Mouse (Mus musculus): ENCODE measurements around the gene Was. TPM values are rescaled to one million over a fixed set of nuclear protein-coding genes. Genes with fewer than 3 reads are reported as not detected.
A peak's percentile ranks its signal among the peaks of the same experiment; 100 is the strongest.
"Not testable (repeated sequence)": the region's sequence is repeated elsewhere in the genome, so short reads cannot be mapped to it uniquely, and the experiment has no call there.

Was gene
- polyA plus RNA-seq, 1 experiment from 2014 or later, result 0.54 TPM

GRCm38 (mm10) chrX:8117264-8117663 is 27.0 kb upstream of the Was start:
- H3K27ac ChIP-seq (replicated peaks in 1 of 2; ENCODE audit: control insufficient read depth in 1 of 2, insufficient read depth in 1 of 2, low read depth in 2 of 2, low read length in 2 of 2), result no peak overlapping the region
- H3K4me3 ChIP-seq (ENCODE audit: control insufficient read depth in 1 of 2, insufficient read depth in 1 of 2, low read depth in 1 of 2, low read length in 2 of 2), result no peak overlapping the region
- no peaks in the 10 kb centered on the region for H3K4me1 ChIP-seq (ENCODE audit: control insufficient read depth in 2 of 2, insufficient read depth in 2 of 2, low read length in 2 of 2)
- no peaks in the 10 kb centered on the region for H3K36me3 ChIP-seq (ENCODE audit: control insufficient read depth, insufficient read depth, low read length)
- H3K9ac ChIP-seq (ENCODE audit: low read length), result no peak overlapping the region
- no peaks in the 10 kb centered on the region for H3K9me3 ChIP-seq (ENCODE audit: control insufficient read depth, low read length)
- H3K4me2 ChIP-seq (ENCODE audit: low read length), result no peak overlapping the region
- H3K27me3 ChIP-seq (ENCODE audit: control insufficient read depth, insufficient read depth, low read length), result no peaks in the 10 kb centered on the region
- no peak for ATAC-seq (ENCODE audit: insufficient number of reproducible peaks, insufficient read depth, low FRiP score, low read depth)

- no peak overlapping the region for H3K9ac ChIP-seq (ENCODE audit: low read length)
- H3K4me1 ChIP-seq (ENCODE audit: control insufficient read depth in 2 of 2, insufficient read depth in 2 of 2, low read length in 2 of 2), result no peaks in the 10 kb centered on the region
- no peak overlapping the region for H3K27ac ChIP-seq (replicated peaks in 1 of 2; ENCODE audit: control insufficient read depth in 1 of 2, insufficient read depth in 1 of 2, low read depth in 2 of 2, low read length in 2 of 2)
- no peaks in the 10 kb centered on the region for H3K36me3 ChIP-seq (ENCODE audit: control insufficient read depth, insufficient read depth, low read length)
- H3K4me2 ChIP-seq (ENCODE audit: low read length), result no peak overlapping the region
- 63% methylated on average over 4 of the region's 4 CpGs for WGBS
- H3K4me3 ChIP-seq (ENCODE audit: control insufficient read depth in 1 of 2, insufficient read depth in 1 of 2, low read depth in 1 of 2, low read length in 2 of 2), result no peak overlapping the region
- no peaks in the 10 kb centered on the region for H3K27me3 ChIP-seq (ENCODE audit: control insufficient read depth, insufficient read depth, low read length)
- no peaks in the 10 kb centered on the region for H3K9me3 ChIP-seq (ENCODE audit: control insufficient read depth, low read length)
- no peak for ATAC-seq (ENCODE audit: insufficient number of reproducible peaks, insufficient read depth, low FRiP score, low read depth)
These were observed 25.0 kb upstream of the Was start for GRCm38 (mm10) chrX:8115275-8115674.

- no peak for ATAC-seq (ENCODE audit: insufficient number of reproducible peaks, insufficient read depth, low FRiP score, low read depth)
- Histone ChIP-seq H3K4me2 (ENCODE audit: low read length) (no peak overlapping the region), H3K4me3 (ENCODE audit: control insufficient read depth in 1 of 2, insufficient read depth in 1 of 2, low read depth in 1 of 2, low read length in 2 of 2) (no peak overlapping the region), H3K9me3 (ENCODE audit: control insufficient read depth, low read length) (no peaks in the 10 kb centered on the region), H3K36me3 (ENCODE audit: control insufficient read depth, insufficient read depth, low read length) (no peaks in the 10 kb centered on the region), H3K4me1 (ENCODE audit: control insufficient read depth in 2 of 2, insufficient read depth in 2 of 2, low read length in 2 of 2) (no peaks in the 10 kb centered on the region), H3K27me3 (ENCODE audit: control insufficient read depth, insufficient read depth, low read length) (no peaks in the 10 kb centered on the region), H3K27ac (replicated peaks in 1 of 2; ENCODE audit: control insufficient read depth in 1 of 2, insufficient read depth in 1 of 2, low read depth in 2 of 2, low read length in 2 of 2) (no peak overlapping the region), H3K9ac (ENCODE audit: low read length) (no peak overlapping the region)
- 87% methylated on average over 3 of the region's 3 CpGs for WGBS
These were observed 14.7 kb upstream of the Was start for GRCm38 (mm10) chrX:8105019-8105418.

- Histone ChIP-seq H3K9me3 (ENCODE audit: control insufficient read depth, low read length) (no peaks in the 10 kb centered on the region), H3K36me3 (ENCODE audit: control insufficient read depth, insufficient read depth, low read length) (no peaks in the 10 kb centered on the region), H3K4me3 (ENCODE audit: control insufficient read depth in 1 of 2, insufficient read depth in 1 of 2, low read depth in 1 of 2, low read length in 2 of 2) (no peak overlapping the region), H3K9ac (ENCODE audit: low read length) (no peak overlapping the region), H3K27me3 (ENCODE audit: control insufficient read depth, insufficient read depth, low read length) (no peaks in the 10 kb centered on the region), H3K4me2 (ENCODE audit: low read length) (no peak overlapping the region), H3K27ac (replicated peaks in 1 of 2; ENCODE audit: control insufficient read depth in 1 of 2, insufficient read depth in 1 of 2, low read depth in 2 of 2, low read length in 2 of 2) (no peak overlapping the region), H3K4me1 (ENCODE audit: control insufficient read depth in 2 of 2, insufficient read depth in 2 of 2, low read length in 2 of 2) (no peaks in the 10 kb centered on the region)
- WGBS, result 34% methylated on average over 7 of the region's 7 CpGs
- no peak for ATAC-seq (ENCODE audit: insufficient number of reproducible peaks, insufficient read depth, low FRiP score, low read depth)
These were observed 11.9 kb upstream of the Was start for GRCm38 (mm10) chrX:8102213-8102668.

- WGBS, result 22% methylated on average over 3 of the region's 3 CpGs
- ATAC-seq (ENCODE audit: insufficient number of reproducible peaks, insufficient read depth, low FRiP score, low read depth), result no peak
- H3K9me3 ChIP-seq (ENCODE audit: control insufficient read depth, low read length), result no peaks in the 10 kb centered on the region
- H3K27ac ChIP-seq (replicated peaks in 1 of 2; ENCODE audit: control insufficient read depth in 1 of 2, insufficient read depth in 1 of 2, low read depth in 2 of 2, low read length in 2 of 2), result no peak overlapping the region
- no peak overlapping the region for H3K4me3 ChIP-seq (ENCODE audit: control insufficient read depth in 1 of 2, insufficient read depth in 1 of 2, low read depth in 1 of 2, low read length in 2 of 2)
- no peak overlapping the region for H3K4me2 ChIP-seq (ENCODE audit: low read length)
- H3K27me3 ChIP-seq (ENCODE audit: control insufficient read depth, insufficient read depth, low read length), result no peaks in the 10 kb centered on the region
- no peak overlapping the region for H3K9ac ChIP-seq (ENCODE audit: low read length)
- no peaks in the 10 kb centered on the region for H3K36me3 ChIP-seq (ENCODE audit: control insufficient read depth, insufficient read depth, low read length)
- no peaks in the 10 kb centered on the region for H3K4me1 ChIP-seq (ENCODE audit: control insufficient read depth in 2 of 2, insufficient read depth in 2 of 2, low read length in 2 of 2)
These were observed 10.7 kb upstream of the Was start for GRCm38 (mm10) chrX:8101017-8101416.

GRCm38 (mm10) chrX:8099435-8099834 is 9.1 kb upstream of the Was start:
- Histone ChIP-seq H3K4me3 (ENCODE audit: control insufficient read depth in 1 of 2, insufficient read depth in 1 of 2, low read depth in 1 of 2, low read length in 2 of 2) (no peak overlapping the region), H3K9ac (ENCODE audit: low read length) (no peak overlapping the region), H3K27ac (replicated peaks in 1 of 2; ENCODE audit: control insufficient read depth in 1 of 2, insufficient read depth in 1 of 2, low read depth in 2 of 2, low read length in 2 of 2) (no peak overlapping the region), H3K36me3 (ENCODE audit: control insufficient read depth, insufficient read depth, low read length) (no peaks in the 10 kb centered on the region), H3K4me1 (ENCODE audit: control insufficient read depth in 2 of 2, insufficient read depth in 2 of 2, low read length in 2 of 2) (no peaks in the 10 kb centered on the region), H3K4me2 (ENCODE audit: low read length) (no peak overlapping the region), H3K9me3 (ENCODE audit: control insufficient read depth, low read length) (no peaks in the 10 kb centered on the region), H3K27me3 (ENCODE audit: control insufficient read depth, insufficient read depth, low read length) (no peaks in the 10 kb centered on the region)
- ATAC-seq (ENCODE audit: insufficient number of reproducible peaks, insufficient read depth, low FRiP score, low read depth), result no peak
- WGBS, result 45% methylated on average over 4 of the region's 4 CpGs

GRCm38 (mm10) chrX:8096787-8097242 is 6.5 kb upstream of the Was start:
- Histone ChIP-seq H3K27me3 (ENCODE audit: control insufficient read depth, insufficient read depth, low read length) (no peaks in the 10 kb centered on the region), H3K4me1 (ENCODE audit: control insufficient read depth in 2 of 2, insufficient read depth in 2 of 2, low read length in 2 of 2) (no peaks in the 10 kb centered on the region), H3K36me3 (ENCODE audit: control insufficient read depth, insufficient read depth, low read length) (no peaks in the 10 kb centered on the region), H3K9me3 (ENCODE audit: control insufficient read depth, low read length) (no peaks in the 10 kb centered on the region), H3K9ac (ENCODE audit: low read length) (peak overlapping the region; percentile 63), H3K27ac (replicated peaks in 1 of 2; ENCODE audit: control insufficient read depth in 1 of 2, insufficient read depth in 1 of 2, low read depth in 2 of 2, low read length in 2 of 2) (peak overlapping the region; percentile 47 to 70; a peak in 3 of 4 replicates), H3K4me2 (ENCODE audit: low read length) (peak overlapping the region; percentile 59), H3K4me3 (ENCODE audit: control insufficient read depth in 1 of 2, insufficient read depth in 1 of 2, low read depth in 1 of 2, low read length in 2 of 2) (peak overlapping the region; percentile 27 to 29)
- ATAC-seq (ENCODE audit: insufficient number of reproducible peaks, insufficient read depth, low FRiP score, low read depth), result peak; percentile 95
- whole genome bisulfite sequencing, result 15% methylated on average over 17 of the region's 19 CpGs

GRCm38 (mm10) chrX:8096068-8096786 is 5.9 kb upstream of the Was start:
- Histone ChIP-seq H3K4me2 (ENCODE audit: low read length) (peak overlapping the region; percentile 47), H3K27ac (replicated peaks in 1 of 2; ENCODE audit: control insufficient read depth in 1 of 2, insufficient read depth in 1 of 2, low read depth in 2 of 2, low read length in 2 of 2) (peak overlapping the region in 1 of 2 experiments; percentile 70; a peak in 2 of 4 replicates), H3K9ac (ENCODE audit: low read length) (peak overlapping the region; percentile 49), H3K4me3 (ENCODE audit: control insufficient read depth in 1 of 2, insufficient read depth in 1 of 2, low read depth in 1 of 2, low read length in 2 of 2) (peak overlapping the region; percentile 21 to 27)
- H3K36me3 ChIP-seq (ENCODE audit: control insufficient read depth, insufficient read depth, low read length); H3K27me3 ChIP-seq (ENCODE audit: control insufficient read depth, insufficient read depth, low read length); H3K4me1 ChIP-seq (ENCODE audit: control insufficient read depth in 2 of 2, insufficient read depth in 2 of 2, low read length in 2 of 2); H3K9me3 ChIP-seq (ENCODE audit: control insufficient read depth, low read length): not testable (repeated sequence)
- ATAC-seq (ENCODE audit: insufficient number of reproducible peaks, insufficient read depth, low FRiP score, low read depth), result peak; percentile 95
- 15% methylated on average over 23 of the region's 48 CpGs for WGBS

Data from heart, embryonic 14.5 days (tissue).